Mouse (Mus musculus) gastrocnemius, postnatal 14 days (tissue): Measurements from ENCODE around the gene Mt3. TPM values are rescaled to one million over a fixed set of nuclear protein-coding genes. Genes with fewer than 3 reads are reported as not detected.
A peak's percentile ranks its signal among the peaks of the same experiment; 100 is the strongest.

Experiments used
- DNase-seq: peaks from one replicate; pipeline ENCODE4 v3.0.0; 2021; ENCODE audit warnings: mixed read lengths
- intact Hi-C: fragments of 180-260 bp; cut with DNase I; formaldehyde crosslinking; loops from one replicate; pipeline ENCODE4 v1.15.1; 2025; ENCODE audit warnings: low total_unique reads
- total RNA-seq, 2 experiments: library from RNA; stranded (reverse); gene quantifications; 2 replicates each; pipeline ENCODE4 v1.2.3; 2021

The Mt3 gene
- total RNA-seq, 2 experiments from 2014 or later = 5.8 to 11.2 TPM

- intact Hi-C loops = no loop called here
- no peak for DNase-seq
Observed at GRCm38 (mm10) chr8:94180561-94180908, 28.1 kb downstream of the Mt3 start.

GRCm38 (mm10) chr8:94182055-94182929 lies 29.9 kb downstream of the Mt3 start:
- intact Hi-C loops = no loop called here
- no peak for DNase-seq

GRCm38 (mm10) chr8:94183117-94183516 lies 30.7 kb downstream of the Mt3 start:
- peak; percentile 79 for DNase-seq
- intact Hi-C loops = no loop called here

GRCm38 (mm10) chr8:94184357-94184843 lies 32.0 kb downstream of the Mt3 start:
- no peak for DNase-seq
- intact Hi-C loops = no loop called here

- intact Hi-C loops = no loop called here
- DNase-seq = no peak
Observed at GRCm38 (mm10) chr8:94185791-94186190, 33.4 kb downstream of the Mt3 start.

GRCm38 (mm10) chr8:94186542-94186941 lies 34.1 kb downstream of the Mt3 start:
- intact Hi-C loops = no loop called here
- peak; percentile 71 for DNase-seq

- no peak for DNase-seq
- intact Hi-C loops = no loop called here
Observed at GRCm38 (mm10) chr8:94187290-94188002, 35.0 kb downstream of the Mt3 start.

- DNase-seq = peak; percentile 22
- intact Hi-C loops = no loop called here
Observed at GRCm38 (mm10) chr8:94189275-94190031, 37.0 kb downstream of the Mt3 start.

- intact Hi-C loops = no loop called here
- DNase-seq = peak; percentile 75
Observed at GRCm38 (mm10) chr8:94191101-94191691, 38.8 kb downstream of the Mt3 start.

- intact Hi-C loops = no loop called here
- peak; percentile 55 for DNase-seq
Observed at GRCm38 (mm10) chr8:94192926-94193325, 40.5 kb downstream of the Mt3 start.

- peak; percentile 40 for DNase-seq
Observed at GRCm38 (mm10) chr8:94194591-94195223, 42.3 kb downstream of the Mt3 start.

GRCm38 (mm10) chr8:94199202-94199869 lies 46.9 kb downstream of the Mt3 start:
- intact Hi-C loops = no loop called here
- DNase-seq = peak; percentile 30

More at GRCm38 (mm10) chr8:94194591-94195223, 42.3 kb downstream of the Mt3 start:
- intact Hi-C loops = no loop called here

Other genes with a start within 250 kb of the Mt3 start
- 10 to 100 TPM; 69.7 to 70.6 TPM for gene Amfr, start 139.8 kb upstream of the Mt3 start, total RNA-seq
- 10 to 100 TPM; 14.6 to 18.5 TPM for gene Nudt21, start 115.6 kb upstream of the Mt3 start, total RNA-seq
- gene Ogfod1, start 115.4 kb upstream of the Mt3 start, total RNA-seq = 10 to 100 TPM; 14.5 to 15.2 TPM
- gene Bbs2, start 53.7 kb upstream of the Mt3 start, total RNA-seq = 1 to 10 TPM; 3.1 to 3.7 TPM
- not detected for gene Mt4, start 15.4 kb upstream of the Mt3 start, total RNA-seq
- gene Mt2, start 20.1 kb downstream of the Mt3 start, total RNA-seq = 100 to 1,000 TPM in 1 of 2 experiments, 10 to 100 TPM in 1; 20.2 to 206 TPM
- 100 to 1,000 TPM in 1 of 2 experiments, 10 to 100 TPM in 1; 18.6 to 129 TPM for gene Mt1, start 26.5 kb downstream of the Mt3 start, total RNA-seq
- gene Nup93, start 62.0 kb downstream of the Mt3 start, total RNA-seq = 10 to 100 TPM in 1 of 2 experiments, 1 to 10 TPM in 1; 10.0 to 13.2 TPM
- not detected for gene Slc12a3, start 176.6 kb downstream of the Mt3 start, total RNA-seq
- 10 to 100 TPM; 55.1 to 75.2 TPM for gene Herpud1, start 233.8 kb downstream of the Mt3 start, total RNA-seq